In genomic region chr11:94466333-94466855, GRCm38 (mm10) we compare ENCODE assay signal across 25 mouse cellular contexts. TPM values are rescaled to one million over a fixed set of nuclear protein-coding genes. Genes with fewer than 3 reads are reported as not detected.
DNase-seq lines count a peak whose midpoint lies in the region; ATAC-seq lines count a peak whose summit lies in the region.
"Had no signal": no experiment of that assay in that cellular context is flagged by ENCODE, and none has a peak within 500 bp of the region (broad histone marks: within the 10 kb centered on the region; RNA-seq: fewer than 3 reads in every experiment).

No protein-coding gene starts in this region.

- WGBS in forebrain, embryonic 15.5 days: 85% methylated on average over 17 of the region's 17 CpGs
- 76% methylated on average over 17 of the region's 17 CpGs for WGBS in forebrain, embryonic 16.5 days
- 90% methylated on average over 17 of the region's 17 CpGs for WGBS in limb, embryonic 12.5 days
- 88% methylated on average over 17 of the region's 17 CpGs for WGBS in limb, embryonic 10.5 days

- no peaks in the 10 kb centered on the region for H3K36me3 ChIP-seq in forebrain, embryonic 15.5 days
- H3K36me3 ChIP-seq in forebrain, embryonic 16.5 days (ENCODE audit: control insufficient read depth, insufficient read depth): no peaks in the 10 kb centered on the region; the same call in 1 of the 2 replicates
- H3K36me3 ChIP-seq in limb, embryonic 12.5 days: peaks cover 60% of the 10 kb centered on the region
- H3K36me3 ChIP-seq in limb, embryonic 10.5 days: peaks cover 52% of the 10 kb centered on the region
- H3K36me3 ChIP-seq: heart, embryonic 10.5 days had no signal

- no peaks in the 10 kb centered on the region for H3K9me3 ChIP-seq in forebrain, embryonic 15.5 days
- H3K9me3 ChIP-seq in forebrain, embryonic 16.5 days (ENCODE audit: control insufficient read depth, low read length): no peaks in the 10 kb centered on the region
- no peaks in the 10 kb centered on the region for H3K9me3 ChIP-seq in limb, embryonic 12.5 days
- no peaks in the 10 kb centered on the region for H3K9me3 ChIP-seq in limb, embryonic 10.5 days (replicated peaks)
- H3K9me3 ChIP-seq: embryonic facial prominence, embryonic 15.5 days; heart, embryonic 10.5 days; hindbrain, embryonic 15.5 days had no signal

- ATAC-seq in forebrain, embryonic 15.5 days (replicated peaks): no peak
- no peak for ATAC-seq in forebrain, embryonic 16.5 days
- no peak for ATAC-seq in limb, embryonic 12.5 days (ENCODE audit: insufficient number of reproducible peaks, insufficient read depth, low FRiP score, low TSS enrichment, low read depth)
- ATAC-seq: inflammation-experienced regulatory T-cells, adult 6 months; intestine, postnatal 0 days had no signal

- no peak for DNase-seq in limb, embryonic 10.5 days (ENCODE audit: low spot score)
- DNase-seq in right cerebral cortex, postnatal 25 days: peak; percentile 45
- no peak for DNase-seq in right cerebral cortex, adult 18-20 months
- no peak for DNase-seq in adrenal gland, adult 8-10 months
- DNase-seq: adrenal gland, adult 2 months; adrenal gland, postnatal 36 days; cerebellum, adult 18-20 months; cerebellum, adult 9-11 months; cerebellum, postnatal 36 days; gastrocnemius, postnatal 10 days; heart, adult 18-20 months; heart, postnatal 10 days; heart, postnatal 4 days had no signal

- H3K4me3 ChIP-seq in forebrain, embryonic 15.5 days: no peak overlapping the region
- no peak overlapping the region for H3K4me3 ChIP-seq in forebrain, embryonic 16.5 days (replicated peaks; ENCODE audit: low read length)
- no peak overlapping the region for H3K4me3 ChIP-seq in limb, embryonic 12.5 days (replicated peaks)
- H3K4me3 ChIP-seq in limb, embryonic 10.5 days: no peak overlapping the region
- H3K4me3 ChIP-seq: embryonic facial prominence, embryonic 15.5 days; erythroblast, embryonic 14.5 days; heart, embryonic 10.5 days; hindbrain, embryonic 15.5 days had no signal

- H3K27ac ChIP-seq in forebrain, embryonic 15.5 days (replicated peaks): 0 out of 2 replicates have a peak overlapping the region, but pooled peaks have one; percentile 9
- no peak overlapping the region; the same call in 1 of the 2 replicates for H3K27ac ChIP-seq in forebrain, embryonic 16.5 days (ENCODE audit: low read length)
- H3K27ac ChIP-seq in limb, embryonic 12.5 days: 0 out of 2 replicates have a peak overlapping the region, but pooled peaks have one; percentile 35
- H3K27ac ChIP-seq in limb, embryonic 10.5 days: no peak overlapping the region
- H3K27ac ChIP-seq: embryonic facial prominence, embryonic 15.5 days; heart, embryonic 10.5 days; hindbrain, embryonic 15.5 days had no signal

- H3K27me3 ChIP-seq in forebrain, embryonic 15.5 days: no peaks in the 10 kb centered on the region
- H3K27me3 ChIP-seq in forebrain, embryonic 16.5 days (replicated peaks; ENCODE audit: control insufficient read depth, insufficient read depth, low read length): no peaks in the 10 kb centered on the region
- H3K27me3 ChIP-seq in limb, embryonic 12.5 days: no peaks in the 10 kb centered on the region
- 0 out of 2 replicates have a peak, but pooled peaks cover 2% of the 10 kb centered on the region for H3K27me3 ChIP-seq in limb, embryonic 10.5 days (ENCODE audit: low read depth, poor library complexity, severe bottlenecking)
- H3K27me3 ChIP-seq: embryonic facial prominence, embryonic 15.5 days; hindbrain, embryonic 15.5 days had no signal

- H3K4me1 ChIP-seq in forebrain, embryonic 15.5 days: peaks cover 49% of the 10 kb centered on the region
- H3K4me1 ChIP-seq in forebrain, embryonic 16.5 days (replicated peaks; ENCODE audit: control insufficient read depth, insufficient read depth, low read length): peaks cover 48% of the 10 kb centered on the region
- peaks cover 63% of the 10 kb centered on the region for H3K4me1 ChIP-seq in limb, embryonic 12.5 days (replicated peaks)
- peaks cover 78% of the 10 kb centered on the region for H3K4me1 ChIP-seq in limb, embryonic 10.5 days

- no peak overlapping the region for H3K4me2 ChIP-seq in forebrain, embryonic 15.5 days (replicated peaks)
- H3K4me2 ChIP-seq in forebrain, embryonic 16.5 days (ENCODE audit: low read length): no peak overlapping the region
- H3K4me2 ChIP-seq in limb, embryonic 12.5 days: no peak overlapping the region
- H3K4me2 ChIP-seq: embryonic facial prominence, embryonic 15.5 days; hindbrain, embryonic 15.5 days had no signal

- H3K9ac ChIP-seq in forebrain, embryonic 15.5 days (replicated peaks): no peak overlapping the region
- H3K9ac ChIP-seq in forebrain, embryonic 16.5 days (replicated peaks; ENCODE audit: low read depth, low read length): no peak overlapping the region
- no peak overlapping the region for H3K9ac ChIP-seq in limb, embryonic 12.5 days (replicated peaks)
- H3K9ac ChIP-seq: embryonic facial prominence, embryonic 15.5 days; hindbrain, embryonic 15.5 days had no signal

RNA-seq across cellular contexts. Expression of gene Cacna1g, which starts 7.6 kb away (rescaled TPM):
- 6.8 and 9.2 TPM in 2 replicates for polyA plus RNA-seq in forebrain, embryonic 15.5 days (2015; fragmentation: Nextera tagmentation; extraction: Ambion mirVana)
- 5.4 and 12.1 TPM in 2 replicates for polyA plus RNA-seq in forebrain, embryonic 16.5 days (2015; fragmentation: Nextera tagmentation; extraction: Ambion mirVana)
- polyA plus RNA-seq in limb, embryonic 12.5 days (2016; fragmentation: Nextera tagmentation; extraction: Ambion mirVana): 25.5 and 26.9 TPM in 2 replicates
- polyA plus RNA-seq in limb, embryonic 10.5 days (2016; fragmentation: Nextera tagmentation; extraction: Ambion mirVana): 12.7 and 21.4 TPM in 2 replicates
- under 1 TPM; 0.14 to 0.73 (median 0.21) TPM for total RNA-seq in adrenal gland, adult 8-10 months (2022)
- polyA plus RNA-seq: inflammation-experienced regulatory T-cells, adult 6 months had no signal

RNA-seq across cellular contexts. Expression of gene Spata20, which starts 19.6 kb away (rescaled TPM):
- 0.38 and 0.86 TPM in 2 replicates for polyA plus RNA-seq in forebrain, embryonic 15.5 days (2015; fragmentation: Nextera tagmentation; extraction: Ambion mirVana)
- polyA plus RNA-seq in forebrain, embryonic 16.5 days (2015; fragmentation: Nextera tagmentation; extraction: Ambion mirVana): 0.38 and 0.48 TPM in 2 replicates
- 0.20 and 0.40 TPM in 2 replicates for polyA plus RNA-seq in limb, embryonic 12.5 days (2016; fragmentation: Nextera tagmentation; extraction: Ambion mirVana)
- polyA plus RNA-seq in limb, embryonic 10.5 days (2016; fragmentation: Nextera tagmentation; extraction: Ambion mirVana): 0.05 TPM in 1 of 2 replicates, not detected in the other
- total RNA-seq in adrenal gland, adult 8-10 months (2022): not detected
- total RNA-seq: adrenal gland, adult 2 months; adrenal gland, postnatal 36 days; CH12.LX; gastrocnemius, postnatal 10 days had no signal
- polyA plus RNA-seq: adrenal gland, adult 2 months; erythroblast, embryonic 14.5 days; forebrain, embryonic 11.5 days; heart, embryonic 10.5 days; heart, embryonic 14.5 days; inflammation-experienced regulatory T-cells, adult 6 months; intestine, postnatal 0 days had no signal

RNA-seq across cellular contexts. Expression of gene Epn3, which starts 33.4 kb away (rescaled TPM):
- polyA plus RNA-seq in forebrain, embryonic 15.5 days (2015; fragmentation: Nextera tagmentation; extraction: Ambion mirVana): 0.66 and 0.75 TPM in 2 replicates
- polyA plus RNA-seq in forebrain, embryonic 16.5 days (2015; fragmentation: Nextera tagmentation; extraction: Ambion mirVana): 0.26 and 0.35 TPM in 2 replicates
- 2.8 and 4.1 TPM in 2 replicates for polyA plus RNA-seq in limb, embryonic 12.5 days (2016; fragmentation: Nextera tagmentation; extraction: Ambion mirVana)
- polyA plus RNA-seq in limb, embryonic 10.5 days (2016; fragmentation: Nextera tagmentation; extraction: Ambion mirVana): 3.0 and 3.6 TPM in 2 replicates
- 10 to 100 TPM; 45.0 to 65.6 (median 56.0) TPM for total RNA-seq in adrenal gland, adult 8-10 months (2022)
- polyA plus RNA-seq: erythroblast, embryonic 14.5 days; inflammation-experienced regulatory T-cells, adult 6 months had no signal

RNA-seq across cellular contexts. Expression of gene Mycbpap, which starts 55.1 kb away (rescaled TPM):
- 1.7 and 2.7 TPM in 2 replicates for polyA plus RNA-seq in forebrain, embryonic 15.5 days (2015; fragmentation: Nextera tagmentation; extraction: Ambion mirVana)
- polyA plus RNA-seq in forebrain, embryonic 16.5 days (2015; fragmentation: Nextera tagmentation; extraction: Ambion mirVana): 1.9 and 2.6 TPM in 2 replicates
- 5.1 and 7.0 TPM in 2 replicates for polyA plus RNA-seq in limb, embryonic 12.5 days (2016; fragmentation: Nextera tagmentation; extraction: Ambion mirVana)
- polyA plus RNA-seq in limb, embryonic 10.5 days (2016; fragmentation: Nextera tagmentation; extraction: Ambion mirVana): 2.7 and 5.0 TPM in 2 replicates
- 10 to 100 TPM; 10.3 to 17.9 (median 13.4) TPM for total RNA-seq in adrenal gland, adult 8-10 months (2022)
- total RNA-seq: gastrocnemius, postnatal 10 days had no signal
- polyA plus RNA-seq: erythroblast, embryonic 14.5 days; inflammation-experienced regulatory T-cells, adult 6 months had no signal

Comparison
In these comparisons a context has a peak if more than half of its experiments do, and no peak if none do; other contexts are left out.
1. H3K27ac ChIP-seq: peak in forebrain, embryonic 15.5 days (single experiment) and limb, embryonic 12.5 days (single experiment); none in forebrain, embryonic 16.5 days (single experiment) and limb, embryonic 10.5 days (single experiment).